Mouse (Mus musculus) adrenal gland, adult 18-20 months (tissue): Measurements from ENCODE around the gene Cdc26. TPM values are rescaled to one million over a fixed set of nuclear protein-coding genes. Genes with fewer than 3 reads are reported as not detected.

Experiments used
- DNase-seq, 2 experiments: peaks; one replicate each; pipeline ENCODE4 v3.0.0; 2021 to 2022; ENCODE audit warnings: low spot score in 2 of 2
- total RNA-seq, 2 experiments: library from RNA; stranded (reverse); gene quantifications; 1 replicate in 1 of 2; 2 replicates in 1 of 2; pipeline ENCODE4 v1.2.3; 2021

The Cdc26 gene
- total RNA-seq, 2 experiments from 2014 or later, result 61.2 to 63.0 TPM

DNA sequence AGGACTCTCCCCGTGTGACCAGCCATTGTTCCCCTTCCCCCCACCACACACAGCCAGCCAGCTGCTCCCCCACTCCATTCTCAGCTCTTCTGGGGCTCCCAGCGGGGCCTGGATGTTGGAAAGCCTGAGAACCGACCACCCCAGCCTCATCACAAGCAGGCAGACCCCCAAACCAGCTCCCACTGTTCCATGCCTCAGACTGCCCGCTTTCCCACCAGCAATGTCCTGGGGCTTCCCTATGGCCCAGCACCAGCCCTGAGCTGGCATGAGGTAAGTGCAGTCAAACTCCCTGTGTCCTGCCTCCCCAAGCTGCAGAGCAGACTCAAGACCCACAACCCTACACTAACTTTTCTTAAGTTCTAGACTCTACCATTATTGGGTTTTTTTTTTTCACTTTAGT, 2.3 kb downstream of the Cdc26 start:
- no peak for DNase-seq

GRCm38 (mm10) chr4:62398956-62399355, 9.5 kb downstream of the Cdc26 start:
- no peak for DNase-seq

DNA sequence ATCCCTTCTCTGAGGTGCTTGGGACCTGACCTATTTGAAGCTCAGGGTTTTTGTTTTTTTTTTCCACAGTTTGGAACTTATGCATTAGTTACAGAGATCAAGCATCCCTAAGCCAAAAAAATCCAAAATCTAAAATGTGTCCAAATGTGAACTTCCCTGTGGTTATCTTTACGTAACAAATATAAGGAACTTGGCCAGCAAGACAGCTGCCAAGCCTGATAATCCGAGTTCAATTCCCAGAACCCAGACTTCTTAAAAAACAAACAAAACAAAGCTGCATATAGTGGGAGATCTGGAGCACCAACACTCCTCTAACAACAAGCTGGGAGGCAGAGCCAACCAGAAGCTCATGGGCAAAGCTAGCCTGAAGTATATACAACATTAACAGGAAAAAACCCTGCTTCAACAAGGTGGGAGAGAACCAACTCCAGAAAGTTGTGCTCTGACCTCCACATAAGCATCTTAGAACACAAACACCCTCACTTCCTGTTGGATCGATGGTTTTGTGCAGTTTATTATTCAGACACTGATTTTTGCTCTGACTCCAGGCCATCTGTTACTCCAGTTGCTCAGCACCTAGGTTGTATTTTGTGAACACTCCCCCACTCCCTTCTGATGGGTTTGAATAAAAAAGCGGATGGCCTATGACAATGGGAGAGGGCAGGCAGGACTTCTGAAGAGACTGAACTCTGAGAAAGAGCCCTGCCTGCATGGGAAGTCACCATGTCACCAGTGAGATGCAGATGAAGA, 10.7 kb downstream of the Cdc26 start:
- no peak for DNase-seq

DNA sequence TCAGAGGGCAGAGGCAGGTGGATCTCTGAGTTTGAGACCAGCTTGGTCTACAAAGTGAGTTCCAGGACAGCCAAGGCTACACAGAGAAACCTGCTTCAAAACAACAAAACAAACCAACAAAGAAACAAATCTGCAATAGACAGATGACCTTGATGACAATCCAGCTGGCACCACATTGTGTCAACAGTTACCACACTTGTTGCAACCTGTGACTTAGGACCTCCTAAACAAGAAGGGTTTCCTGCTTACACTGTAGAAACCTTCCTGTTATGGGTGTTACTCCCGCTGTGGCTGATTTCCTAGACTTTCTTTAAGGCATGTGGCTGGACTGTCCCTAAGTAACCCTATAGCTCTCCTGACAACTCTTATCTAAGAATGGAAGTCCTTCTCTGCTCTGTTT, 12.6 kb downstream of the Cdc26 start:
- no peak for DNase-seq

DNA sequence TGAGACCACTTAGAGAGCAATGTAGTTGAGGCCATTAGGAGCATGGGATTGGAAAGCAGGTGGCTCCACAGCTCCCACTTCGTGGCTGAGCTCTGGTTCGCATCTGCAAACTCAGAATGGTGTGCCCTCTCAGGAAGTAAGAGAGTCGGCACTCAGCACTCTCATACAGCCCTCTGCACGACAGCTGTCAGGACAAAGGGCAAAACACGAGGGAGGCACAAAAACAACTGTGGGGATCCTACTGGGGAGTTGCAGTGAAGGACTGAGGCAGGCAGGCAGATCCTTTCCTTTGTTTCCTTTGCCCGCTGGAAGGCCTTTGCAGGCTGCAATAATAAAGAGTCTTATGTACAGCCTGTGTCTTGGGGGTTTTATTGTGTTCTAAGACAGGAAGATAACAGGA, 15.0 kb downstream of the Cdc26 start:
- no peak for DNase-seq

GRCm38 (mm10) chr4:62391892-62392291, 16.6 kb downstream of the Cdc26 start:
- no peak for DNase-seq

DNA sequence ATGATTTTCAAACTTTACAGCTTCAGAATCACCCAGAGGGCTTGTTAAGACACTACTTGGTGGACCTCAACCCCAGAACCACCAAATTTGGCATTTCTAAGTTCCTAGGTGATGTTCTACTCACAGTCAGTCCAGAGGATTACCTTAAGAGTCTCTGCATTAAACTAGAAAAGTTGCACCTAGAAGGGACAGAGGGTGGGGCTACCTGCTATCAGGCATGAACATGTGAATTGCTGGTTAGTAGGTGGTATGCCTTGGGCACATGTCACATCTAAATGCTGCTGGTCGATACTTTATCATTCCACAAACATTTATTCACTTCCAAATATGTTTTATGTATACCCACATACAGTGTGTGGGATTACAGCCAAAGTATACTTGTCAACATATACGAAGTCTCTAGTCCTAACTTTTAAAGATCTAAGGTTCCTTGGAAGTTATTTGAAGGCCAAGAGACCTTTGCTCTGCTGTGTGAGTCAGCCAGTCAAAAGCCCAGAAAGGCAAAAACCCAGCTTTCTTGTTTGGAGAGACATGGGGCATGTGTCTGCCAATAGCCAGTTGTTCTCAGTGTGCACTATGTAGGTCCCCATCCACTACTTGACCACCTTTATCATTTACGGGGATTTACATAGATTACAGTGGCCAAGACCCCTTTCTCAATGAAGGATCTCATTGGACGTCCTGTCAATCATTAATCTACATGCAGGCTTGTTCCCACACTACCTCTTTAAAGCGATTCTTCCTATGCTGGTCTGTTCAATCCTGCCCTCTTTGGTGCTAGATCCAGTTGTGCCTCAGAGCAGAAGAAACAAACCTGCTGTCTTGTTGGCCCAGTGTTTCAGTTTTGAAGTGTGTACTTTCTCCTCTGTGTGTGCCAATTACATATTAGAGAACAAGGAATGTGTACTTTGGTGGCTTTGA, 18.6 kb downstream of the Cdc26 start:
- DNase-seq, result no peak

GRCm38 (mm10) chr4:62385439-62385838, 23.0 kb downstream of the Cdc26 start:
- no peak for DNase-seq

GRCm38 (mm10) chr4:62384159-62384558, 24.3 kb downstream of the Cdc26 start:
- DNase-seq, result no peak

GRCm38 (mm10) chr4:62383752-62384151, 24.7 kb downstream of the Cdc26 start:
- DNase-seq, result no peak

DNA sequence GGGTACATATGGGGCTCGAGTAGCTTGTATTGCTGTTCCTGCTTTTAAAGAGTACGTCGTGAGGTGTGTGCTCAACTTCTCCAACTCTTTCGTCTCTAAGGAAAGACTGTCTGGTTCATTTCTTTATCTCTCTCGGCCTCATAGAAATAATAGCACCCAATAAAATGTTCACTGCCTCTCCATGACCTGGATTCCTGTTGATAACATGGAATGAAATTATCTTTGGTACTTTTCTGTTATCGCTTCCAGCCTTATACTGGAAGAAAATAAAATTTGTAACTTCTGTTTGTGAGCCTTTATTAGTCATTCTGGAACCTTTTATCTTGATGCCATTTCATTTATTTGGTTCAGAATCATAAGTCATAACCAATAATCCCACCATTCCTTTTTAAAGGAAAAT, 25.2 kb downstream of the Cdc26 start:
- DNase-seq, result no peak

DNA sequence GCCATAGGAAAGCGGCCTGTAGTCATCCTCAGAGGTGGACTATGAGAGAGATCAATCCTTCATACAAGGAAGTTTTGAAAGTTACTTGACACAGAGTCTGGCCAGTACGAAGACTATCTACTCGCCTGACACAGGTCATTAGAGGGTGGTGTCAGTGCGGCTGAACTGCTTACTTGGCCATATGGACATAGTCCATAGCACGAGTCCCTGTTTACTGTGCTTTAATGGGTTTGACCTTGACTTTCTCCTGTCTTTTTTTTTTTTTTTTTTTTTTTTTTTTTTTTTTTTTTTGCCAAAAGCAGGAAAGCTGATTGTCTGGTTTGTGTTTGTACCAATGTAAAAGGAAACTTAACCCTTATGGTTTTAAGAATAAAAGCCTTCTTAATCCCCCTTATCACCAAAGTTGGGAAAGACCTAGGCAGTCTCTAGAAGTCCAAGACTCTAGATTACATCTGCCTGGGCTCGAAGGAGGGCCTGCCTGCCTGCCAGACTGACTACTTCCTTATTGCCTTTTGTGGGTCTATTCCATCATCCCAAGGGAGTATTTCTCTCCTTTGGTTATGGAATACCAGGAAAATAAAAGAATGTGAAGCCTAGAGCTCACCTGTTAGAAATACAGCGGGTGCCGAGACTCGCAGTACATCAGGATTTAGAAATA, 28.6 kb downstream of the Cdc26 start:
- no peak for DNase-seq

- DNase-seq, result no peak
Observed at GRCm38 (mm10) chr4:62376123-62376522, 32.3 kb downstream of the Cdc26 start.

GRCm38 (mm10) chr4:62374342-62374741, 34.1 kb downstream of the Cdc26 start:
- DNase-seq, result no peak

DNA sequence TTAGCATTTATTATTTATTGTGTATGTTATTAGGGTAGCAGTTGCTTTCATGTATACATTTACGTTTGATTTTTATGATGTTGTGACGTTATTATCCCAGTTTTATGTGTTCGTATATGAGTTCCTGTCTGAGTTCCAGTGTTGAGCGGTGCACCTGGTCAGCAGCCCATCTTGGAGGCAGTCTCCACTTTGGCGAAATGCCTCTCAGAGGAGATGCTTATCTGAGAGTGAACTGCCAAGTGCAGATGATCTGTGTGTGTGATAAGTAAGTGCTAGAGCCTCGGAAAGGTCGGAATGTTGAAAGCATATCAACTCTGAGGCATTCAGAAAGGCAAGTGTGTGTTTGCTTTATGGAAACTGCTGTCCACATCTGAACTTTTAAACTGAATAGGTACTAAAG, 34.8 kb downstream of the Cdc26 start:
- no peak for DNase-seq

DNA sequence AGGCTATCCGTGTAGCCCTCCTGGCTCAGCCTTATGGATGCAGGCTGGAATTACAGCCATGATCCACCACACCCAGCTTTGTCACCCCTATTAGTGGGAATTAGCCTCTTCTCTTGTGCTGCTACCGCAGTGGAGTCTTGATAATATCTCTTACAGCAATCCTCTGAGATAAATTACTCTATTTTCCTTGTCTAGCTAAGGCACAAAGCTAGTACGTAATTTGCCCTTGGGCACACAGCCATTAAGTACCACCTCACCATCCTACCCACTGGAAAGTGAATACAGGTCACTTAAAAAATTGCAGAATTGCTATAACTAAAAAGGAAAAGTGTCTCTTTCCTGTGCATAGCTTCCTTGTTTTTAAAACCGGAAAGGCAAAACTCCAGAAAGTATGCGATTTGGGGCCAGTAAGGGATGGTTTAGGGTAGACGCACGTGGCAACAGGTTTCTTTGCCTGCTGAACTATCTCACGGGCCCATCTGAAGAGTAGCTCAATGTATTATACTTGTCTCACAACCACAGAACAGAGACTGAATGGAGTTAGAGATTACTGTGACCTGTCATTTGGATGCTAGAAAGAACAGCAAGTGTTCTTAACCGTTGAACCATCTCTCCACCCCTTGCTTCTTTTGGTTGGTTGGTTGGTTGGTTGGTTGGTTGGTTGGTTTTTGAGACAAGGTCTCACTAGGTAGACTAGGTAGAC, 35.5 kb downstream of the Cdc26 start:
- DNase-seq, result no peak

- DNase-seq, result no peak
Observed at GRCm38 (mm10) chr4:62372410-62372809, 36.0 kb downstream of the Cdc26 start.

GRCm38 (mm10) chr4:62369091-62369490, 39.4 kb downstream of the Cdc26 start:
- DNase-seq, result no peak

DNA sequence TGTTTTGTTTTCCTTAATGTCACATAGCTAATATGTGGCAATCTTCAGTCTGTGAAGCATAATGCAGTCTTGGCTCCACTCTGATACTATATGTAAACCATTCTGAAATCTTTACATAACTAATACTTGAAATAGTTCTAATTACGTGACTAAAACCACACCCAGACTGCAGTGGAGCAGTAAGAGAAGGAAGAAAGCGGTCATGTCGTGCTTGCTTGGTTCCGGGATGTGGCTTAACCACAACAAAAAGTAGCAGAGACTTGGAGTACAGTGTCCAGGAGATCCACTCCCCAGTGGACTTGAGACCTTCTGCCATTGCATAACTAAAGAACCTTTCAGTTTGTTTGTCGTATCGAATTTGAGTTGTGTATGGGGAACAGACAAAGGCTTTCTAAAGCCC, 40.9 kb downstream of the Cdc26 start:
- DNase-seq, result no peak

DNA sequence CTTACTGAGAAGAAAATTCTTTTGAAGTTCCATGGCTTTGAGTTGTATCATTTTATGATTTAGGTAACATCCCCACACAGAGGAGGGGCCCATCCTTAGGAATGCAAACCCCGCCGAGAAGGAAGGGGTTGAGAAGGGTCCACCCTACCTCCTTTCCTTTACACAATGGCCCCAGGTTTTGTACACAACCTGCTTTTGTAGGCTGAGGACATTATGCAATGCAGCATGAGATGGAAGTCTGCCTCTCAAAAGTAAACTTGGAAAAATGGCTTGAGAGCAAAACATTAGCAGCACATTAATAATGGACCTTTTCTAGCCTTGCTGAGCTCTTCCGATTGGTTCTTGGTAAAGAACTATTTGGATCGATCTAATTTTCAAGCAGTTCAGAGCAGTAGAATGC, 42.2 kb downstream of the Cdc26 start:
- no peak for DNase-seq

DNA sequence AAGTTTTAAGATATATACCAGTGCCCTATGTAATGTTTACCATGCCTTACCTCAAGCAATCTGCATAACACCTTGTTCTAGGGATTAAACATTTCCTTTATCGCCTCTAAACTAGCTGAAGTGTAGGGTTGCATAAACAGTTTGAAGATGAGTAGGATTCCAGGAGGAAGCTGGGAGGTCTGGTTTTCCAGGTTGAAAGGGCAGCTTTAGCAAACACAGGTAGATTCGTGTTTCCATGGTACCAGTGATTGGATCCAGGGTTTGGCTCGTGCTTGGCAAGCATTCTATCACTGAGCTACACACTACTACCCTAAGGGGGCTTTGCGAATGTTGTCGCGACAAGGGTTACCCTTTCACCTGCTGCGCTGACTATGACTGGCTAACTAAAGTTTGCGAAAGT, 44.1 kb downstream of the Cdc26 start:
- DNase-seq, result no peak
